14 mouse cellular contexts compared by ENCODE assay signal in the genomic region with DNA sequence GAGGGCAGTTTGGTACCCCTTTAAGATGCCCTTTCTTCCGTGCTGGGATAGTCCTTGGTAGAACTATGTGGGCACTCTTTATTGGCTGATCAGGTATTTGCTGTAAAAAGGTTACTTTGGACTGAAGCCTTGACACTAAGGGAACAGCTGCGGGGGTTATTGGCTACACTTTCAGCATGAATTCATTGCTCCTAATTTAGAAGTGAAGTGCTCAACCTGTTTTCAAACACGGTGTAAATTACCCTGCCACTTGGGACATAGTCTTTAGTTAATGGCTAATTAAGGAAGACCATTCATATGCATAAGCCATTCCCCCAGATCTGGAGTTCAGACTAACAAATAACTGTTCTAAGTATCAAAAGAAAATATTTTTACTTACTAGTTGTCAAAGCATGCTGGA. TPM values are rescaled to one million over a fixed set of nuclear protein-coding genes. Genes with fewer than 3 reads are reported as not detected.
A peak's percentile ranks its signal among the peaks of the same experiment; 100 is the strongest.
DNase-seq lines count a peak whose midpoint lies in the region; ATAC-seq and TF ChIP-seq lines count a peak whose summit lies in the region.
"Had no signal": no experiment of that assay in that cellular context is flagged by ENCODE, and none has a peak within 500 bp of the region (broad histone marks: within the 10 kb centered on the region; RNA-seq: fewer than 3 reads in every experiment).

No protein-coding gene starts in this region.

- H3K4me2 ChIP-seq in limb, embryonic 11.5 days (ENCODE audit: low read depth, severe bottlenecking): peak overlapping the region; percentile 84; the same call in 1 of the 2 replicates
- H3K4me2 ChIP-seq in forebrain, embryonic 11.5 days (ENCODE audit: low read depth, low read length, severe bottlenecking): peak overlapping the region; percentile 96; the same call in 1 of the 2 replicates
- peak overlapping the region; percentile 95 for H3K4me2 ChIP-seq in limb, embryonic 12.5 days

- no peaks in the 10 kb centered on the region for H3K9me3 ChIP-seq in limb, embryonic 11.5 days (ENCODE audit: control insufficient read depth, low read length)
- no peaks in the 10 kb centered on the region for H3K9me3 ChIP-seq in limb, embryonic 10.5 days (replicated peaks)
- H3K9me3 ChIP-seq in forebrain, embryonic 11.5 days (ENCODE audit: control insufficient read depth, low read length): no peaks in the 10 kb centered on the region
- no peaks in the 10 kb centered on the region for H3K9me3 ChIP-seq in limb, embryonic 12.5 days
- H3K9me3 ChIP-seq: G1E had no signal

- peaks cover 4% of the 10 kb centered on the region; the same call in 1 of the 2 replicates for H3K4me1 ChIP-seq in limb, embryonic 11.5 days (ENCODE audit: control insufficient read depth, insufficient read depth, low read length)
- H3K4me1 ChIP-seq in limb, embryonic 10.5 days: peaks cover 26% of the 10 kb centered on the region
- peaks cover 13% of the 10 kb centered on the region; the same call in 1 of the 2 replicates for H3K4me1 ChIP-seq in forebrain, embryonic 11.5 days (replicated peaks; ENCODE audit: control insufficient read depth, insufficient read depth, low read length)
- H3K4me1 ChIP-seq in limb, embryonic 12.5 days (replicated peaks): peaks cover 24% of the 10 kb centered on the region
- no peaks in the 10 kb centered on the region for H3K4me1 ChIP-seq in small intestine, adult 2 months (ENCODE audit: control insufficient read depth, insufficient read depth, insufficient read length, low read length)

- H3K36me3 ChIP-seq in limb, embryonic 11.5 days (ENCODE audit: control insufficient read depth, insufficient read depth, low read length): no peaks in the 10 kb centered on the region
- H3K36me3 ChIP-seq in limb, embryonic 10.5 days: no peaks in the 10 kb centered on the region
- H3K36me3 ChIP-seq in forebrain, embryonic 11.5 days (ENCODE audit: control insufficient read depth, insufficient read depth, low read length): no peaks in the 10 kb centered on the region
- H3K36me3 ChIP-seq in limb, embryonic 12.5 days: no peaks in the 10 kb centered on the region
- no peaks in the 10 kb centered on the region for H3K36me3 ChIP-seq in small intestine, adult 2 months (ENCODE audit: control insufficient read depth, insufficient read depth, low read length)
- H3K36me3 ChIP-seq: G1E had no signal

- no peak overlapping the region for H3K27ac ChIP-seq in limb, embryonic 11.5 days (replicated peaks; ENCODE audit: low read depth, low read length)
- H3K27ac ChIP-seq in limb, embryonic 10.5 days: no peak overlapping the region
- H3K27ac ChIP-seq in forebrain, embryonic 11.5 days (ENCODE audit: low read depth, low read length): no peak overlapping the region
- H3K27ac ChIP-seq in limb, embryonic 12.5 days: no peak overlapping the region
- H3K27ac ChIP-seq in small intestine, adult 2 months (ENCODE audit: insufficient read depth, low read depth, low read length): no peak overlapping the region

- WGBS in limb, embryonic 11.5 days: 6% methylated on average over 3 of the region's 3 CpGs
- WGBS in limb, embryonic 10.5 days: 6% methylated on average over 3 of the region's 3 CpGs
- 0% methylated on average over 3 of the region's 3 CpGs for WGBS in forebrain, embryonic 11.5 days
- WGBS in limb, embryonic 12.5 days: 1% methylated on average over 3 of the region's 3 CpGs
- WGBS in small intestine, adult 2 months: 14% methylated on average over 3 of the region's 3 CpGs

- no peak for TF ChIP-seq CTCF in small intestine, adult 2 months (IDR thresholded peaks at IDR 0.05; ENCODE audit: extremely low read depth, insufficient read length, insufficient replicate concordance, low read depth, low read length)

- no peak for TF ChIP-seq POLR2A in small intestine, adult 2 months (IDR thresholded peaks at IDR 0.05; ENCODE audit: low read depth, low read length)

- no peak for DNase-seq in limb, embryonic 11.5 days (ENCODE audit: low spot score)
- DNase-seq in limb, embryonic 10.5 days (ENCODE audit: low spot score): no peak
- no peak for DNase-seq in forebrain, embryonic 11.5 days (ENCODE audit: low spot score)
- no peak for DNase-seq in cerebellum, adult 8-10 months
- no peak for DNase-seq in thymus, postnatal 36 days
- DNase-seq in adrenal gland, postnatal 36 days: no peak
- DNase-seq: cerebellum, postnatal 36 days; kidney, postnatal 25 days had no signal

- no peak for ATAC-seq in limb, embryonic 11.5 days (ENCODE audit: insufficient number of reproducible peaks, low FRiP score, low TSS enrichment, low read depth)
- no peak for ATAC-seq in forebrain, embryonic 11.5 days (replicated peaks; ENCODE audit: low FRiP score)
- no peak for ATAC-seq in limb, embryonic 12.5 days (ENCODE audit: insufficient number of reproducible peaks, insufficient read depth, low FRiP score, low TSS enrichment, low read depth)
- ATAC-seq: liver, postnatal 0 days had no signal

- H3K4me3 ChIP-seq in limb, embryonic 11.5 days (ENCODE audit: low read depth, low read length): peak overlapping the region; percentile 42
- no peak overlapping the region for H3K4me3 ChIP-seq in limb, embryonic 10.5 days
- H3K4me3 ChIP-seq in forebrain, embryonic 11.5 days (ENCODE audit: low read depth, low read length): peak overlapping the region; percentile 45
- H3K4me3 ChIP-seq in limb, embryonic 12.5 days (replicated peaks): peak overlapping the region; percentile 51; the same call in 1 of the 2 replicates
- H3K4me3 ChIP-seq in small intestine, adult 2 months (ENCODE audit: low read depth, low read length): peak overlapping the region; percentile 26; the same call in 1 of the 2 replicates

- peaks cover 42% of the 10 kb centered on the region for H3K27me3 ChIP-seq in limb, embryonic 11.5 days (ENCODE audit: control insufficient read depth, insufficient read depth, low read length)
- peaks cover 64% of the 10 kb centered on the region for H3K27me3 ChIP-seq in limb, embryonic 10.5 days (ENCODE audit: low read depth, poor library complexity, severe bottlenecking)
- peaks cover 36% of the 10 kb centered on the region for H3K27me3 ChIP-seq in forebrain, embryonic 11.5 days (ENCODE audit: control insufficient read depth, insufficient read depth, low read length)
- H3K27me3 ChIP-seq in limb, embryonic 12.5 days: peaks cover 60% of the 10 kb centered on the region
- peaks cover 10% of the 10 kb centered on the region for H3K27me3 ChIP-seq in small intestine, adult 2 months (ENCODE audit: control insufficient read depth, insufficient read depth, low read length)

- H3K9ac ChIP-seq in limb, embryonic 11.5 days (ENCODE audit: low read length): no peak overlapping the region
- H3K9ac ChIP-seq in forebrain, embryonic 11.5 days (ENCODE audit: low read length): no peak overlapping the region; the same call in 1 of the 2 replicates
- no peak overlapping the region for H3K9ac ChIP-seq in limb, embryonic 12.5 days (replicated peaks)
- H3K9ac ChIP-seq: liver, postnatal 0 days had no signal

RNA-seq across cellular contexts. Expression of gene Vwc2, which starts 2.7 kb away (rescaled TPM):
- 0.31 and 0.32 TPM in 2 replicates for polyA plus RNA-seq in limb, embryonic 11.5 days (2014; fragmentation: Nextera tagmentation; extraction: Ambion mirVana)
- 0.06 TPM in 1 of 2 replicates, not detected in the other for polyA plus RNA-seq in limb, embryonic 10.5 days (2016; fragmentation: Nextera tagmentation; extraction: Ambion mirVana)
- polyA plus RNA-seq in forebrain, embryonic 11.5 days (2014; fragmentation: Nextera tagmentation; extraction: Ambion mirVana): 2.6 and 2.9 TPM in 2 replicates
- 1.2 and 2.1 TPM in 2 replicates for polyA plus RNA-seq in limb, embryonic 12.5 days (2016; fragmentation: Nextera tagmentation; extraction: Ambion mirVana)
- 0.22 and 0.52 TPM in 2 replicates for polyA plus RNA-seq in small intestine, adult 2 months (2012; rRNA removed)
- under 1 TPM in 1 of 2 experiments, not detected in 1; 0.10 TPM for total RNA-seq in adrenal gland, postnatal 36 days (2021)
- total RNA-seq: adrenal gland, postnatal 14 days; neutrophil, adult 5-6 weeks had no signal
- polyA plus RNA-seq: G1E; liver, postnatal 0 days had no signal
